Comparison of ENCODE assay signal across 17 mouse cellular contexts in the genomic region with DNA sequence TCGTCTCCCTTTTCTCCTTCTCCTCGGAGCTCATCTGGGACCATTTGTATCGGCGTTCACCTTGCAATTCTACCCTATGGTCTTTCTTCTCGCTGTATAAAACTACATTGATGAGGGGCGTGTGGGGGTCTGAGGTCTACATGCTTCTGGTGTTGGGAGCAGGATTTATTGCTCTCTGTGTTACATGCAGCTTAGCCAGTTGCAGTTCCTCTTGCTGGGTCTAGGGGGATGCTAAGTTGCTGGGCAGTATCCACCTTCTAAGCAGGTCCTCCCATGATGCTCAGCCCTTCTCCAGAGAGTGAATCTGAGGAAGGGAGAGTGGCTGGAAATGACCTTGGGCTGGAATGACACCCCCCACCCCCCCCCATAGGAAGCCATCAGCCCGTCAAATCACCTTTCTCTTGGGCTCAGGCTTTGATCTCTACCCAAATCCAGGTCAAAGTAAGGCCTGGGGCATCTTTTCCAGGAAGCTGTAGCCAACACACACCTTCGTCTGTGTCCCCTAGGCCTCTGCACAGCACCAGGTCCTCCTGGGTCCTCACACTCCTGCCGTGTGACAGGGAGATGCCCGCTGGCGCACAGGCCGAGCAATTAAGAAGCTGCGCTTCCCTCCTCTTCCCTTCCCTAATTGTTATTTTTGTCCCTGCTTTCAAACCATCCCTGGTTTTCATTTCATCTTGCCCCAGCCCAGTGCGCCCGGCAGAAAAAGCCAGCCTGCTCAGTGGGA.
DNase-seq lines count a peak whose midpoint lies in the region; ATAC-seq and TF ChIP-seq lines count a peak whose summit lies in the region.
"Had no signal": no experiment of that assay in that cellular context is flagged by ENCODE, and none has a peak within 500 bp of the region (broad histone marks: within the 10 kb centered on the region; RNA-seq: fewer than 3 reads in every experiment).

No protein-coding gene starts in this region.

- H3K27me3 ChIP-seq in forebrain, embryonic 14.5 days (replicated peaks; ENCODE audit: control insufficient read depth, insufficient read depth, low read length), result no peaks in the 10 kb centered on the region; the same call in 1 of the 2 replicates
- H3K27me3 ChIP-seq in midbrain, embryonic 15.5 days (replicated peaks), result no peaks in the 10 kb centered on the region
- no peaks in the 10 kb centered on the region for H3K27me3 ChIP-seq in liver, postnatal 0 days (ENCODE audit: insufficient read depth, low read length)
- H3K27me3 ChIP-seq: limb, embryonic 12.5 days had no signal

- H3K4me3 ChIP-seq in forebrain, embryonic 14.5 days (ENCODE audit: low read depth, low read length), result no peak overlapping the region
- H3K4me3 ChIP-seq in midbrain, embryonic 15.5 days, result no peak overlapping the region
- no peak overlapping the region for H3K4me3 ChIP-seq in liver, postnatal 0 days (ENCODE audit: low read depth, low read length)
- H3K4me3 ChIP-seq: gastrocnemius, adult 2 months; heart, adult 2 months; limb, embryonic 12.5 days had no signal

- DNase-seq in kidney, adult 9 months, result peak; percentile 3
- no peak for DNase-seq in kidney, postnatal 10 days
- peak; percentile 49 for DNase-seq in ZHBTc4 (ENCODE audit: low read depth, low spot score)
- DNase-seq in forebrain, embryonic 14.5 days (ENCODE audit: low spot score), result peak; percentile 19
- DNase-seq in urinary bladder, postnatal 25 days (ENCODE audit: low spot score), result no peak
- DNase-seq in liver, postnatal 0 days, result no peak
- DNase-seq in spleen, adult 12 weeks (ENCODE audit: low spot score), result no peak
- DNase-seq: cerebellum, adult 8-10 months; embryo, embryonic 11 days; gastrocnemius, adult 2 months; heart, adult 2 months; heart, postnatal 36 days; layer of hippocampus, postnatal 36 days; lung, adult 18-20 months; thymus, postnatal 36 days had no signal

- TF ChIP-seq CTCF in liver, postnatal 0 days (IDR thresholded peaks at IDR 0.05; ENCODE audit: low read depth), result no peak

- no peak for ATAC-seq in forebrain, embryonic 14.5 days
- ATAC-seq in midbrain, embryonic 15.5 days (replicated peaks), result peak; percentile 75
- no peak for ATAC-seq in liver, postnatal 0 days

- H3K4me2 ChIP-seq in forebrain, embryonic 14.5 days (ENCODE audit: low read length), result no peak overlapping the region
- no peak overlapping the region for H3K4me2 ChIP-seq in midbrain, embryonic 15.5 days
- no peak overlapping the region for H3K4me2 ChIP-seq in liver, postnatal 0 days (ENCODE audit: low read depth, low read length)
- H3K4me2 ChIP-seq: limb, embryonic 12.5 days had no signal

- no peak for TF ChIP-seq EP300 in liver, postnatal 0 days (IDR thresholded peaks at IDR 0.05; ENCODE audit: low read depth)

- H3K36me3 ChIP-seq in forebrain, embryonic 14.5 days (ENCODE audit: control insufficient read depth, insufficient read depth, low read length), result no peaks in the 10 kb centered on the region
- no peaks in the 10 kb centered on the region for H3K36me3 ChIP-seq in midbrain, embryonic 15.5 days (replicated peaks)
- no peaks in the 10 kb centered on the region for H3K36me3 ChIP-seq in liver, postnatal 0 days (replicated peaks; ENCODE audit: insufficient read depth, low read length)
- H3K36me3 ChIP-seq: limb, embryonic 12.5 days had no signal

- no peak overlapping the region for H3K27ac ChIP-seq in forebrain, embryonic 14.5 days (ENCODE audit: low read depth, low read length)
- H3K27ac ChIP-seq in midbrain, embryonic 15.5 days, result peak overlapping the region; percentile 55
- H3K27ac ChIP-seq in liver, postnatal 0 days (ENCODE audit: low read depth), result no peak overlapping the region
- H3K27ac ChIP-seq: gastrocnemius, adult 2 months; heart, adult 2 months; limb, embryonic 12.5 days had no signal

- H3K4me1 ChIP-seq in forebrain, embryonic 14.5 days (ENCODE audit: control insufficient read depth, insufficient read depth, low read length), result peaks cover 6% of the 10 kb centered on the region; the same call in 1 of the 2 replicates
- H3K4me1 ChIP-seq in midbrain, embryonic 15.5 days, result peaks cover 19% of the 10 kb centered on the region
- no peaks in the 10 kb centered on the region for H3K4me1 ChIP-seq in liver, postnatal 0 days (ENCODE audit: insufficient read depth)

- 46% methylated on average over 15 of the region's 15 CpGs for WGBS in forebrain, embryonic 14.5 days
- WGBS in midbrain, embryonic 15.5 days, result 61% methylated on average over 15 of the region's 15 CpGs
- 88% methylated on average over 15 of the region's 15 CpGs for WGBS in liver, postnatal 0 days (ENCODE audit: insufficient replicate concordance)

- no peak overlapping the region for H3K9ac ChIP-seq in forebrain, embryonic 14.5 days (ENCODE audit: low read length)
- H3K9ac ChIP-seq in midbrain, embryonic 15.5 days, result no peak overlapping the region
- no peak overlapping the region for H3K9ac ChIP-seq in liver, postnatal 0 days (replicated peaks)
- H3K9ac ChIP-seq: limb, embryonic 12.5 days had no signal

- H3K9me3 ChIP-seq in forebrain, embryonic 14.5 days (replicated peaks; ENCODE audit: control insufficient read depth, low read length), result no peaks in the 10 kb centered on the region
- H3K9me3 ChIP-seq in midbrain, embryonic 15.5 days, result no peaks in the 10 kb centered on the region
- no peaks in the 10 kb centered on the region for H3K9me3 ChIP-seq in liver, postnatal 0 days (ENCODE audit: low read length)
- H3K9me3 ChIP-seq: limb, embryonic 12.5 days had no signal

Comparison
In these comparisons a context has a peak if more than half of its experiments do, and no peak if none do; other contexts are left out.
1. DNase-seq: peak in kidney, adult 9 months (single experiment), ZHBTc4 (single experiment) and forebrain, embryonic 14.5 days (single experiment); none in kidney, postnatal 10 days (single experiment), urinary bladder, postnatal 25 days (single experiment), liver, postnatal 0 days (single experiment) and spleen, adult 12 weeks (single experiment).